Mouse (Mus musculus) heart, adult 2 months (tissue): ENCODE results near the gene Tnip1. TPM values are rescaled to one million over a fixed set of nuclear protein-coding genes. Genes with fewer than 3 reads are reported as not detected.

Source experiments
- DNase-seq, 2 experiments: peaks; one replicate each; pipeline ENCODE4 v3.0.0; 2021
- H3K27ac ChIP-seq: fragments of 200-600 bp; 2 replicates; pipeline ENCODE4 v1.8.1; 2022
- H3K27me3 ChIP-seq: fragments of 200-500 bp; 2 replicates; pipeline ENCODE4 v1.6.1; 2012; ENCODE audit warnings: mild to moderate bottlenecking, low read length, inconsistent platforms, mixed read lengths; ENCODE audit not compliant: control insufficient read depth, insufficient read depth
- H3K36me3 ChIP-seq: fragments of 200-500 bp; 2 replicates; pipeline ENCODE4 v1.6.1; 2012; ENCODE audit warnings: low read length, inconsistent platforms; ENCODE audit not compliant: control insufficient read depth, insufficient read depth
- H3K4me1 ChIP-seq: fragments of 200-500 bp; 2 replicates; pipeline ENCODE4 v1.6.1; 2011; ENCODE audit warnings: low read length; ENCODE audit not compliant: control insufficient read depth, insufficient read depth
- H3K4me3 ChIP-seq: fragments of 200-600 bp; 2 replicates; pipeline ENCODE4 v1.8.1; 2022
- H3K79me2 ChIP-seq: fragments of 200-500 bp; replicated peaks from 2 replicates; pipeline ENCODE4 v1.6.1; 2012; ENCODE audit warnings: mild to moderate bottlenecking, inconsistent platforms, low read length, moderate library complexity, mixed read lengths; ENCODE audit not compliant: control insufficient read depth, insufficient read depth
- H3K9ac ChIP-seq: fragments of 200-500 bp; 2 replicates; pipeline ENCODE4 v1.6.1; 2012; ENCODE audit warnings: low read depth, mild to moderate bottlenecking, control low read depth, inconsistent platforms, low read length, mixed read lengths
- CTCF ChIP-seq: fragments of 200-600 bp; IDR thresholded peaks from 2 replicates; pipeline ENCODE4 v1.8.1; 2022; ENCODE audit warnings: antibody characterized with exemption, mild to moderate bottlenecking, moderate library complexity
- EP300 ChIP-seq: fragments of 200-500 bp; IDR thresholded peaks from 2 replicates; pipeline ENCODE4 v1.6.1; 2011; ENCODE audit warnings: low read depth, low read length, control low read depth; ENCODE audit not compliant: insufficient read depth
- POLR2A ChIP-seq: fragments of 200-500 bp; IDR thresholded peaks from 2 replicates; pipeline ENCODE4 v1.6.1; 2011; ENCODE audit warnings: mild to moderate bottlenecking, low read depth, low read length, control low read depth; ENCODE audit not compliant: insufficient read depth
- WGBS: fragments of 180-500 bp; shearing (Covaris S2); methylation state at CpG from one replicate; pipeline ENCODE4 v1.1.7; 2018; 5-methylcytosine and 5-hydroxymethylcytosine counted together
- intact Hi-C: fragments of 180-260 bp; cut with DNase I; formaldehyde crosslinking; loops from one replicate; pipeline ENCODE4 v1.15.1; 2025
- polyA plus RNA-seq: library from polyadenylated mRNA; depleted of rRNA; stranded (reverse); fragments of >200 nt; gene quantifications from 2 replicates; pipeline ENCODE4 v1.2.3, GENCODE M21; 2012
- total RNA-seq, 2 experiments: library from RNA; stranded (reverse); gene quantifications; 2 replicates each; pipeline ENCODE4 v1.2.3; 2021

Gene Tnip1
- total and polyA plus RNA-seq, 3 experiments: 25.9 to 34.4 (median 31.9) TPM

- no peak for DNase-seq
- Histone ChIP-seq H3K9ac (no peak overlapping the region), H3K27me3 (no peaks in the 10 kb centered on the region), H3K79me2 (no peaks in the 10 kb centered on the region), H3K4me3 (no peak overlapping the region), H3K4me1 (peaks cover 1% of the 10 kb centered on the region), H3K27ac (no peak overlapping the region), H3K36me3 (no peaks in the 10 kb centered on the region; the same call in none of the 2 replicates)
- WGBS: 87% methylated on average over 11 of the region's 11 CpGs
- intact Hi-C loops: no loop called here
- TF ChIP-seq POLR2A (no peak), CTCF (no peak), EP300 (no peak)
Observed at GRCm38 (mm10) chr11:54909273-54909672, 53.4 kb downstream of the Tnip1 start.

GRCm38 (mm10) chr11:54907259-54907658 lies 55.5 kb downstream of the Tnip1 start:
- DNase-seq: no peak
- peaks cover 2% of the 10 kb centered on the region for H3K4me1 ChIP-seq
- no peak for TF ChIP-seq POLR2A
- TF ChIP-seq CTCF: no peak
- TF ChIP-seq EP300: no peak
- no peaks in the 10 kb centered on the region for H3K27me3 ChIP-seq
- 95% methylated on average over 5 of the region's 5 CpGs for WGBS
- intact Hi-C loops: no loop called here
- no peaks in the 10 kb centered on the region; the same call in 1 of the 2 replicates for H3K36me3 ChIP-seq
- no peak overlapping the region for H3K4me3 ChIP-seq
- H3K27ac ChIP-seq: no peak overlapping the region
- H3K79me2 ChIP-seq: no peaks in the 10 kb centered on the region
- no peak overlapping the region for H3K9ac ChIP-seq

GRCm38 (mm10) chr11:54906466-54906865 lies 56.3 kb downstream of the Tnip1 start:
- no peak overlapping the region for H3K9ac ChIP-seq
- no peak for DNase-seq
- H3K4me1 ChIP-seq: peaks cover 3% of the 10 kb centered on the region
- intact Hi-C loops: no loop called here
- H3K4me3 ChIP-seq: no peak overlapping the region
- 32% methylated on average over 4 of the region's 4 CpGs for WGBS
- H3K36me3 ChIP-seq: no peaks in the 10 kb centered on the region; the same call in 1 of the 2 replicates
- no peaks in the 10 kb centered on the region for H3K79me2 ChIP-seq
- H3K27me3 ChIP-seq: no peaks in the 10 kb centered on the region
- TF ChIP-seq POLR2A (no peak), CTCF (no peak), EP300 (no peak)
- peak overlapping the region; percentile 67 for H3K27ac ChIP-seq

GRCm38 (mm10) chr11:54905931-54906330 lies 56.8 kb downstream of the Tnip1 start:
- peak; percentile 60 to 65 for DNase-seq
- Histone ChIP-seq H3K4me3 (no peak overlapping the region), H3K4me1 (peaks cover 3% of the 10 kb centered on the region), H3K27me3 (no peaks in the 10 kb centered on the region), H3K79me2 (no peaks in the 10 kb centered on the region), H3K36me3 (no peaks in the 10 kb centered on the region), H3K9ac (no peak overlapping the region), H3K27ac (peak overlapping the region; percentile 67)
- TF ChIP-seq EP300: no peak
- intact Hi-C loops: no loop called here
- WGBS: 31% methylated on average over 4 of the region's 4 CpGs

- Histone ChIP-seq H3K36me3 (no peaks in the 10 kb centered on the region), H3K4me3 (no peak overlapping the region), H3K27ac (peak overlapping the region; percentile 67), H3K9ac (no peak overlapping the region), H3K4me1 (peaks cover 3% of the 10 kb centered on the region), H3K27me3 (no peaks in the 10 kb centered on the region), H3K79me2 (no peaks in the 10 kb centered on the region)
- intact Hi-C loops: no loop called here
- TF ChIP-seq EP300 (no peak), POLR2A (no peak), CTCF (no peak)
- no peak for DNase-seq
- 87% methylated on average over 3 of the region's 3 CpGs for WGBS
Observed at GRCm38 (mm10) chr11:54905086-54905485, 57.6 kb downstream of the Tnip1 start.

- Histone ChIP-seq H3K4me1 (peaks cover 3% of the 10 kb centered on the region), H3K36me3 (no peaks in the 10 kb centered on the region), H3K9ac (no peak overlapping the region), H3K27me3 (no peaks in the 10 kb centered on the region), H3K4me3 (peak overlapping the region; percentile 24; the same call in 1 of the 2 replicates), H3K79me2 (no peaks in the 10 kb centered on the region), H3K27ac (peak overlapping the region; percentile 67)
- TF ChIP-seq EP300 (peak; percentile 57; the same call in 1 of the 2 replicates), POLR2A (peak; percentile 58), CTCF (no peak)
- 64% methylated on average over 4 of the region's 4 CpGs for WGBS
- DNase-seq: peak; percentile 72 to 75
- intact Hi-C loops: no loop called here
Observed at GRCm38 (mm10) chr11:54903940-54904706, 58.6 kb downstream of the Tnip1 start.
